Mouse (Mus musculus) heart, embryonic 13.5 days (tissue): ENCODE data around the gene Dab1. TPM values are rescaled to one million over a fixed set of nuclear protein-coding genes. Genes with fewer than 3 reads are reported as not detected.

ENCODE experiments used
- ATAC-seq: fragments of 200-750 bp; cut with Nextera tagmentation; 2 replicates; pipeline ENCODE4 v1.8.0; 2017; ENCODE audit warnings: moderate TSS enrichment; ENCODE audit not compliant: insufficient number of reproducible peaks, low FRiP score, low TSS enrichment; ENCODE audit errors: extremely low read depth
- H3K27ac ChIP-seq: fragments of 300-500 bp; sonication (generic); replicated peaks from 2 replicates; pipeline ENCODE4 v1.5.1; 2015; ENCODE audit warnings: moderate library complexity, mild to moderate bottlenecking, inconsistent platforms
- H3K27me3 ChIP-seq: fragments of 300-500 bp; sonication (generic); replicated peaks from 2 replicates; pipeline ENCODE4 v1.6.1; 2015; ENCODE audit warnings: mild to moderate bottlenecking, inconsistent platforms
- H3K36me3 ChIP-seq: fragments of 300-500 bp; sonication (generic); 2 replicates; pipeline ENCODE4 v1.6.1; 2015; ENCODE audit warnings: mild to moderate bottlenecking, inconsistent platforms
- H3K4me1 ChIP-seq: fragments of 300-500 bp; sonication (generic); 2 replicates; pipeline ENCODE4 v1.6.1; 2015; ENCODE audit warnings: inconsistent platforms
- H3K4me2 ChIP-seq: fragments of 300-500 bp; sonication (generic); 2 replicates; pipeline ENCODE4 v1.6.1; 2015; ENCODE audit warnings: inconsistent platforms, mild to moderate bottlenecking, moderate library complexity
- H3K4me3 ChIP-seq: fragments of 300-500 bp; sonication (generic); 2 replicates; pipeline ENCODE4 v1.5.1; 2015; ENCODE audit warnings: moderate library complexity, mild to moderate bottlenecking, inconsistent platforms
- H3K9ac ChIP-seq: fragments of 300-500 bp; sonication (generic); 2 replicates; pipeline ENCODE4 v1.6.1; 2015; ENCODE audit warnings: inconsistent platforms, mild to moderate bottlenecking, moderate library complexity
- H3K9me3 ChIP-seq: fragments of 300-500 bp; sonication (generic); 2 replicates; pipeline ENCODE4 v1.6.1; 2016; ENCODE audit warnings: inconsistent platforms
- WGBS: fragments of 180-500 bp; shearing (Covaris S2); methylation state at CpG from one replicate; pipeline ENCODE4 v1.1.7; 2015; ENCODE audit warnings: mixed read lengths; 5-methylcytosine and 5-hydroxymethylcytosine counted together
- polyA plus RNA-seq: library from polyadenylated mRNA; unstranded; fragments of >200 nt; fragmentation: Nextera tagmentation; extraction: Ambion mirVana; gene quantifications from 2 replicates; pipeline ENCODE4 v1.2.1, GENCODE M21; 2015

Dab1 gene
- polyA plus RNA-seq, 1 experiment from 2014 or later = 0.48 TPM

- 70% methylated on average over 7 of the region's 7 CpGs for WGBS
- no peaks in the 10 kb centered on the region for H3K9me3 ChIP-seq
- no peak overlapping the region for H3K4me3 ChIP-seq
- ATAC-seq = no peak
- H3K27ac ChIP-seq = no peak overlapping the region
- no peaks in the 10 kb centered on the region for H3K4me1 ChIP-seq
- no peak overlapping the region for H3K9ac ChIP-seq
- H3K4me2 ChIP-seq = no peak overlapping the region
- no peaks in the 10 kb centered on the region for H3K36me3 ChIP-seq
- no peaks in the 10 kb centered on the region; the same call in 1 of the 2 replicates for H3K27me3 ChIP-seq
These were observed 765.5 kb downstream of the Dab1 start for GRCm38 (mm10) chr4:104384704-104385103.

- no peak overlapping the region for H3K9ac ChIP-seq
- 58% methylated on average over 5 of the region's 5 CpGs for WGBS
- no peak for ATAC-seq
These were observed 766.1 kb downstream of the Dab1 start for GRCm38 (mm10) chr4:104385272-104385671.

GRCm38 (mm10) chr4:104395515-104395914, 776.4 kb downstream of the Dab1 start:
- 75% methylated on average over 3 of the region's 3 CpGs for WGBS
- ATAC-seq = no peak
- no peak overlapping the region for H3K27ac ChIP-seq

More at GRCm38 (mm10) chr4:104385272-104385671, 766.1 kb downstream of the Dab1 start:
- H3K4me1 ChIP-seq = no peaks in the 10 kb centered on the region
- no peaks in the 10 kb centered on the region; the same call in 1 of the 2 replicates for H3K27me3 ChIP-seq
- no peaks in the 10 kb centered on the region for H3K9me3 ChIP-seq
- H3K4me3 ChIP-seq = no peak overlapping the region
- no peaks in the 10 kb centered on the region for H3K36me3 ChIP-seq
- no peak overlapping the region for H3K4me2 ChIP-seq
- H3K27ac ChIP-seq = no peak overlapping the region

DNA sequence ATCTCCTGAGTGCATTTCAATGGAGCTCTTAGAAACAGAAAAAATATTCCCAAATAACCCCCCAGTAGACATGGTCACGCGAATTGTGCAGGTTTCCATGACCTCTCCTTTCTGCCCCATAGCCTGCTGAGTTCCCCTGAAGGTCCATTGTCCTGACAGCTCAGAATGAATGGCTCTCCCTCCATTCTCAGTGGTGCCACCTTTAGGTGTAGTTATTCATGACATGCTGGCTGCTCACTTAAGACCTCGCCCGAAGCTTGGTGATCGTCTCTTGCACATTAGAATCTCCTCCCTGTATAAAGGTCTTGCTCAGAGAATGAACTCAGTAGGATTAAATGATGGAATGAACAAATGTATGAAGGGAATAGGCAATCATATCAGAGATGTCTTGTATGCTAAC, 776.9 kb downstream of the Dab1 start:
- WGBS = 84% methylated on average over 5 of the region's 5 CpGs
- no peak for ATAC-seq
- no peaks in the 10 kb centered on the region for H3K9me3 ChIP-seq
- H3K4me3 ChIP-seq = no peak overlapping the region
- no peaks in the 10 kb centered on the region for H3K4me1 ChIP-seq
- no peaks in the 10 kb centered on the region for H3K27me3 ChIP-seq
- H3K4me2 ChIP-seq = no peak overlapping the region
- no peak overlapping the region for H3K9ac ChIP-seq
- no peaks in the 10 kb centered on the region for H3K36me3 ChIP-seq
- no peak overlapping the region for H3K27ac ChIP-seq

More at GRCm38 (mm10) chr4:104395515-104395914, 776.4 kb downstream of the Dab1 start:
- H3K27me3 ChIP-seq = no peaks in the 10 kb centered on the region
- no peak overlapping the region for H3K4me2 ChIP-seq
- no peaks in the 10 kb centered on the region for H3K4me1 ChIP-seq
- H3K9me3 ChIP-seq = no peaks in the 10 kb centered on the region
- no peaks in the 10 kb centered on the region for H3K36me3 ChIP-seq
- no peak overlapping the region for H3K9ac ChIP-seq
- H3K4me3 ChIP-seq = no peak overlapping the region

GRCm38 (mm10) chr4:104399106-104399730, 780.1 kb downstream of the Dab1 start:
- no peak overlapping the region for H3K4me2 ChIP-seq
- no peaks in the 10 kb centered on the region for H3K36me3 ChIP-seq
- no peaks in the 10 kb centered on the region for H3K9me3 ChIP-seq
- no peak for ATAC-seq
- H3K27ac ChIP-seq = no peak overlapping the region
- no peaks in the 10 kb centered on the region for H3K27me3 ChIP-seq
- no peaks in the 10 kb centered on the region for H3K4me1 ChIP-seq
- WGBS = 67% methylated on average over 9 of the region's 9 CpGs
- H3K4me3 ChIP-seq = no peak overlapping the region
- H3K9ac ChIP-seq = no peak overlapping the region

DNA sequence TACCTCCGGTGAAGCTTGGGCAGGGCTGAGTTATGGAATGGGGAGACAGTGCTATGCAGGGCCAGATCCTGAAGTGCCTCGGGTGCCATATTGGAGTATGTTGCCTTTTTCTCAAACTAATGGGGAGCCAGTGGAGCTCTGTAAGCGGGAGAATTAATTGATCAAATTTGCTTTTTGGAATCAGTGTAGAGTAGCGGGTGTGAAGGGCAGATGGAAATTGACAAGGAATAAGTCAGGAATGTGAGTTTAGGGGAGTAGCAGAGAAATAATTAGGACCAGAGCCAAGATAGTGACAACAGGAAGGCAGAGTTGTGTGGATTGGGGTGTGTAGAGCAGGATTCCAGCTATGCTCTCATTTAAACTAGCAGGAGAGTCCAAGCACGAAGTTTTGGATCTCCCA, 784.9 kb downstream of the Dab1 start:
- Histone ChIP-seq H3K4me2 (no peak overlapping the region), H3K36me3 (no peaks in the 10 kb centered on the region), H3K9me3 (no peaks in the 10 kb centered on the region), H3K4me1 (no peaks in the 10 kb centered on the region), H3K27ac (no peak overlapping the region), H3K9ac (no peak overlapping the region), H3K27me3 (no peaks in the 10 kb centered on the region), H3K4me3 (no peak overlapping the region)
- WGBS = 81% methylated on average over 5 of the region's 5 CpGs
- ATAC-seq = no peak

GRCm38 (mm10) chr4:104410922-104411321, 791.8 kb downstream of the Dab1 start:
- no peaks in the 10 kb centered on the region for H3K27me3 ChIP-seq
- 72% methylated on average over 6 of the region's 6 CpGs for WGBS
- no peaks in the 10 kb centered on the region for H3K36me3 ChIP-seq
- no peaks in the 10 kb centered on the region for H3K9me3 ChIP-seq
- ATAC-seq = no peak
- H3K4me1 ChIP-seq = no peaks in the 10 kb centered on the region
- no peak overlapping the region for H3K27ac ChIP-seq
- no peak overlapping the region for H3K9ac ChIP-seq
- H3K4me2 ChIP-seq = no peak overlapping the region
- H3K4me3 ChIP-seq = no peak overlapping the region

GRCm38 (mm10) chr4:104415482-104415881, 796.3 kb downstream of the Dab1 start:
- no peak for ATAC-seq
- Histone ChIP-seq H3K27ac (no peak overlapping the region), H3K4me2 (no peak overlapping the region), H3K27me3 (no peaks in the 10 kb centered on the region; the same call in 1 of the 2 replicates), H3K9ac (no peak overlapping the region), H3K4me1 (no peaks in the 10 kb centered on the region), H3K36me3 (no peaks in the 10 kb centered on the region), H3K9me3 (no peaks in the 10 kb centered on the region), H3K4me3 (no peak overlapping the region)
- 41% methylated on average over 2 of the region's 2 CpGs for WGBS

GRCm38 (mm10) chr4:104418354-104418753, 799.2 kb downstream of the Dab1 start:
- WGBS = 78% methylated on average over 2 of the region's 2 CpGs
- Histone ChIP-seq H3K27ac (no peak overlapping the region), H3K9ac (no peak overlapping the region), H3K27me3 (no peaks in the 10 kb centered on the region; the same call in 1 of the 2 replicates), H3K4me1 (no peaks in the 10 kb centered on the region), H3K36me3 (no peaks in the 10 kb centered on the region), H3K9me3 (no peaks in the 10 kb centered on the region), H3K4me2 (no peak overlapping the region), H3K4me3 (no peak overlapping the region)
- ATAC-seq = no peak

- 90% methylated on average over 12 of the region's 12 CpGs for WGBS
- Histone ChIP-seq H3K27me3 (no peaks in the 10 kb centered on the region; the same call in 1 of the 2 replicates), H3K9ac (no peak overlapping the region), H3K36me3 (no peaks in the 10 kb centered on the region), H3K4me3 (no peak overlapping the region), H3K9me3 (no peaks in the 10 kb centered on the region), H3K4me2 (no peak overlapping the region), H3K27ac (no peak overlapping the region), H3K4me1 (no peaks in the 10 kb centered on the region)
- no peak for ATAC-seq
These were observed 802.0 kb downstream of the Dab1 start for GRCm38 (mm10) chr4:104420983-104421680.

- no peak overlapping the region for H3K4me2 ChIP-seq
- H3K36me3 ChIP-seq = no peaks in the 10 kb centered on the region
- H3K9me3 ChIP-seq = no peaks in the 10 kb centered on the region
- no peak overlapping the region for H3K4me3 ChIP-seq
- WGBS = 62% methylated on average over 7 of the region's 7 CpGs
- no peak overlapping the region for H3K27ac ChIP-seq
- H3K27me3 ChIP-seq = peaks cover 6% of the 10 kb centered on the region
- peaks cover 8% of the 10 kb centered on the region for H3K4me1 ChIP-seq
- ATAC-seq = no peak
- no peak overlapping the region for H3K9ac ChIP-seq
These were observed 810.0 kb downstream of the Dab1 start for GRCm38 (mm10) chr4:104429127-104429526.
